Mouse (Mus musculus): ENCODE data around the gene Ckb. TPM values are rescaled to one million over a fixed set of nuclear protein-coding genes. Genes with fewer than 3 reads are reported as not detected.
"Not testable (repeated sequence)": the region's sequence is repeated elsewhere in the genome, so short reads cannot be mapped to it uniquely, and the experiment has no call there.

Gene Ckb
- polyA plus RNA-seq, 1 experiment from 2014 or later: 41.9 TPM

- H3K4me3 ChIP-seq (replicated peaks): 0 out of 2 replicates have a peak overlapping the region, but pooled peaks have one; percentile 15
These were observed 3.7 kb downstream of the Ckb start for GRCm38 (mm10) chr12:111668457-111668912.

GRCm38 (mm10) chr12:111667421-111667820 lies 4.7 kb downstream of the Ckb start:
- H3K4me1 ChIP-seq (replicated peaks): peaks cover 40% of the 10 kb centered on the region
- H3K36me3 ChIP-seq (replicated peaks): no peaks in the 10 kb centered on the region
- no peak overlapping the region for H3K4me3 ChIP-seq (replicated peaks)
- no peaks in the 10 kb centered on the region for H3K9me3 ChIP-seq (replicated peaks)
- no peak overlapping the region for H3K27ac ChIP-seq (replicated peaks)
- 77% methylated on average over 5 of the region's 5 CpGs for WGBS (ENCODE audit: insufficient replicate concordance)
- H3K9ac ChIP-seq: no peak overlapping the region
- peaks cover 47% of the 10 kb centered on the region for H3K27me3 ChIP-seq
- no peak for ATAC-seq (ENCODE audit: insufficient read depth)
- no peak overlapping the region for H3K4me2 ChIP-seq

More at GRCm38 (mm10) chr12:111668457-111668912, 3.7 kb downstream of the Ckb start:
- Histone ChIP-seq H3K27me3 (peaks cover 58% of the 10 kb centered on the region), H3K27ac (replicated peaks) (peak overlapping the region; percentile 21), H3K9ac (0 out of 2 replicates have a peak overlapping the region, but pooled peaks have one; percentile 7), H3K4me1 (replicated peaks) (peaks cover 42% of the 10 kb centered on the region), H3K36me3 (replicated peaks) (no peaks in the 10 kb centered on the region), H3K9me3 (replicated peaks) (no peaks in the 10 kb centered on the region), H3K4me2 (peak overlapping the region; percentile 56)
- ATAC-seq (ENCODE audit: insufficient read depth): peak; percentile 57
- whole genome bisulfite sequencing (ENCODE audit: insufficient replicate concordance): under 1% methylated on average over 8 of the region's 8 CpGs

DNA sequence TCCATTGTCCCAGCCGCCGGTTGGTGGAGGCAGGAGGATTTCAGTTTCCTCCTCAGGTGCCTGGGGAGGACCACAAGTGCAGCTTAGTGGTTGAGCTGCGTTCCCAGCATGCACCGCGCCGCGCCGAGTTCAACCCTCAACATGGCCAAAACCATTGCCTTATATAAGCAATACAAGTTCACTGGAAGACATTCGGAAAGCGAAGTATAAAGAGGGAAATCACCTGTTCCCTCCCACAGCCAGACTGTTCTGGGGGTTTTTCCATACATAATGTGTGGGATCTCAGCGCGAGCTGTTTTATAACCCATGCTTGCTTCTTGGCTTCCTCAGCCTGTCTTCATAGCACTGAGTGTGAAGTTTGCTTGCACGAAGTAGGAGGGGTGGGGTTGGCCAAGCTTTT lies 5.8 kb downstream of the Ckb start:
- Histone ChIP-seq H3K27me3 (peaks cover 37% of the 10 kb centered on the region), H3K4me1 (replicated peaks) (peaks cover 30% of the 10 kb centered on the region), H3K9me3 (replicated peaks) (no peaks in the 10 kb centered on the region), H3K4me2 (no peak overlapping the region), H3K36me3 (replicated peaks) (no peaks in the 10 kb centered on the region), H3K27ac (replicated peaks) (no peak overlapping the region), H3K4me3 (replicated peaks) (no peak overlapping the region), H3K9ac (no peak overlapping the region)
- no peak for ATAC-seq (ENCODE audit: insufficient read depth)
- 77% methylated on average over 13 of the region's 13 CpGs for WGBS (ENCODE audit: insufficient replicate concordance)

GRCm38 (mm10) chr12:111665041-111665880 lies 6.9 kb downstream of the Ckb start:
- WGBS (ENCODE audit: insufficient replicate concordance): 76% methylated on average over 13 of the region's 13 CpGs
- Histone ChIP-seq H3K27me3 (peaks cover 25% of the 10 kb centered on the region), H3K27ac (replicated peaks) (no peak overlapping the region), H3K36me3 (replicated peaks) (no peaks in the 10 kb centered on the region; the same call in 1 of the 2 replicates), H3K4me3 (replicated peaks) (no peak overlapping the region), H3K4me1 (replicated peaks) (peaks cover 18% of the 10 kb centered on the region), H3K4me2 (no peak overlapping the region), H3K9ac (no peak overlapping the region), H3K9me3 (replicated peaks) (no peaks in the 10 kb centered on the region)
- no peak for ATAC-seq (ENCODE audit: insufficient read depth)

DNA sequence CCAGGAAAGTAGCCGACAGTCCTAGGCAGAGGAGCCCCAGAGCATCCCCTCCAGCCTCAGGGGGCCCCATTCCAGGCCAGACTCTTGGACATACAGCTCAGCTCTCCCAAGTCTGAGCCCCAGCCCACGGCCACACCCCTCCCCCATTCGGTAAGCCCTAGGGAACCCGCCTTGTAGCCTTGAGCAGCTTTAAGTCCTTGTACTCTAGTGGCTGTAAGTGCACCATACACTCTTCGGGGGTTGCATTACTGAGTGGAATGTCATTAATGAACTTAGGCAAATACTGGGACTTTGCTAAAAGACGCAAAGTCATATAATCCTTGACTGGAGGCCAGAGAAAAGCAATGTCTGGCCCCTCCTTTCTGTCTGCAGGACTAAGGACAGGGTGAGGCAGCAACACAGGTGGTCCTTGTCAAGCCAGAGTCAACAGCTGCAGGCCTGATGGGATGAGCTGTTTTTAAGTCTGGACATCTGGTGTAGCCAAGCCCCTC lies 7.9 kb downstream of the Ckb start:
- Histone ChIP-seq H3K36me3 (replicated peaks) (no peaks in the 10 kb centered on the region; the same call in 1 of the 2 replicates), H3K27me3 (peaks cover 15% of the 10 kb centered on the region), H3K27ac (replicated peaks) (no peak overlapping the region), H3K4me3 (replicated peaks) (no peak overlapping the region), H3K4me2 (no peak overlapping the region), H3K4me1 (replicated peaks) (peaks cover 10% of the 10 kb centered on the region), H3K9me3 (replicated peaks) (no peaks in the 10 kb centered on the region), H3K9ac (no peak overlapping the region)
- no peak for ATAC-seq (ENCODE audit: insufficient read depth)
- 64% methylated on average over 6 of the region's 6 CpGs for WGBS (ENCODE audit: insufficient replicate concordance)

DNA sequence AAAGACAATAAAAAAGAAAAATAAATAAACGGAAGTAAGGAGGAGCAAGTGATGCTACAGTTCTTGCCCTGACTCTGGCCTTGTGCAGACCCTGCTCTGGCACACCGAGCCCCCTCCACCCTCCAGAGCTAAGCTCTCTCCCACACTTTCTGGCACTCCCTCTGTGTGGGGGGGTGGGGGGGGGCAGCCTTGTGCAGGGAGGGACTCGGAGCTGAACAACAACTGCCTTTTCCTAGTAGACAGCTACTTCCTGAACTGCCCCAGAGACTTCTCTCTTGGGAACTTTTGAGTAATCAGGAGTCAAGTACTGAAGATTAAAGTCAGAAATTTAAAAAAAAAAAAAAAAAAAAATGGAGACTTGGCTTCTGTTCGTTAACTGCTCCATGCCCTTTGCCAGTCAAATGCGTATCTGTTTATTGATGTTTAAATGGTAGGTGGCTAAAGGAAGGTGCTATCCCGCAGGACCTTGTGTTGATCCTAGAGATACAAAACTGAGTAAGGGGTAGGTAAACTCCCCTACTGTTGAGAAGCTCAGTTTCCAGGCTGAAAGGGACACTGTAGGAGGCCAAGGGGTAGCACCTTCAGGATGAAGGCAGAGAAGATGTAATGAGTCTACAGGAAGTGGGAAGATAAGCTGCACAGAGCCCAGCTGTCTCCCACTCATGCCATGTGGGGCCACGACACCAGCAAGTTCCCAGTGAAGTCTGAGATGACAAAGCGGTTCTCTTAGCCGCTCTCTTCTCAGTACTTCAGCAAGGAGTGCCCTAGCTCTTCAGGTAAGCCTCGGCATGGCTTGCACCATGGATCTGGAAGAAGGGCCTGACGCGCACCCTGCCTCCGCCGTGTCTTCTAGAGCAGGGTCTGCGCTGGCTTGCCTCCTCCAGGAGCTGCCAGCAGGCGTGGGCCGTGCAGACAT lies 8.7 kb downstream of the Ckb start:
- Histone ChIP-seq H3K4me2 (no peak overlapping the region), H3K36me3 (replicated peaks) (peaks cover 3% of the 10 kb centered on the region; the same call in 1 of the 2 replicates), H3K27me3 (peaks cover 8% of the 10 kb centered on the region; the same call in 1 of the 2 replicates), H3K27ac (replicated peaks) (no peak overlapping the region), H3K9me3 (replicated peaks) (no peaks in the 10 kb centered on the region), H3K4me3 (replicated peaks) (no peak overlapping the region), H3K4me1 (replicated peaks) (peaks cover 3% of the 10 kb centered on the region), H3K9ac (no peak overlapping the region)
- 62% methylated on average over 17 of the region's 17 CpGs for WGBS (ENCODE audit: insufficient replicate concordance)
- ATAC-seq (ENCODE audit: insufficient read depth): no peak

- not testable (repeated sequence) for H3K27ac ChIP-seq (replicated peaks); H3K4me2 ChIP-seq; H3K27me3 ChIP-seq; H3K4me3 ChIP-seq (replicated peaks); H3K9me3 ChIP-seq (replicated peaks); ATAC-seq (ENCODE audit: insufficient read depth); H3K4me1 ChIP-seq (replicated peaks); H3K9ac ChIP-seq
- peaks cover 15% of the 10 kb centered on the region for H3K36me3 ChIP-seq (replicated peaks)
- 89% methylated on average over 11 of the region's 11 CpGs for WGBS (ENCODE audit: insufficient replicate concordance)
These were observed 10.6 kb downstream of the Ckb start for GRCm38 (mm10) chr12:111661554-111661953.

DNA sequence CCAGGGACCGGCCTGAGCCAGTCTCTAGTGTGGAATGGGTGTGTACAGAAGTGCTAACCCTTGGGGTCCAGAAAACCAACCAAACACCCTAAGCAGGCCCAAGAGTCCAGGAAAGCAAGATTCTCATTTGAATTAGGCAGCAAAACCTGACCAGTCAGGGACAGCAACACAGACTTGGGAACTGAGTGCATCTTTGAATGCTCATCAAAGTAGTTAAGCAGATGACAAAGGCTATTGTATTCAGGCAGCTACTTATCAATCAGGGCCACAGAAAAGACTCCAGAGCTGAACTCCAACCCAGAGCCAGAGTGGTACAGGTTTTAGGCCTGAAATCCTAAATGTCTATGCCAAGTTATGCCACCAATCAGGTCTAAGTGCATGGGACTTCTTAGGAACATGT lies 11.5 kb downstream of the Ckb start:
- no peak overlapping the region for H3K4me3 ChIP-seq (replicated peaks)
- H3K4me2 ChIP-seq: no peak overlapping the region
- no peaks in the 10 kb centered on the region for H3K27me3 ChIP-seq
- H3K27ac ChIP-seq (replicated peaks): no peak overlapping the region
- no peak overlapping the region for H3K9ac ChIP-seq
- no peaks in the 10 kb centered on the region for H3K9me3 ChIP-seq (replicated peaks)
- ATAC-seq (ENCODE audit: insufficient read depth): no peak
- peaks cover 2% of the 10 kb centered on the region; the same call in 1 of the 2 replicates for H3K4me1 ChIP-seq (replicated peaks)
- H3K36me3 ChIP-seq (replicated peaks): peaks cover 23% of the 10 kb centered on the region
- WGBS (ENCODE audit: insufficient replicate concordance): 97% methylated on average over 1 of the region's 1 CpGs

- H3K4me3 ChIP-seq (replicated peaks): no peak overlapping the region
- peaks cover 2% of the 10 kb centered on the region; the same call in 1 of the 2 replicates for H3K4me1 ChIP-seq (replicated peaks)
- H3K9ac ChIP-seq: no peak overlapping the region
- peaks cover 36% of the 10 kb centered on the region for H3K36me3 ChIP-seq (replicated peaks)
- no peaks in the 10 kb centered on the region for H3K27me3 ChIP-seq
- no peak for ATAC-seq (ENCODE audit: insufficient read depth)
- 88% methylated on average over 4 of the region's 4 CpGs for WGBS (ENCODE audit: insufficient replicate concordance)
- H3K4me2 ChIP-seq: no peak overlapping the region
- H3K27ac ChIP-seq (replicated peaks): no peak overlapping the region; the same call in 1 of the 2 replicates
- H3K9me3 ChIP-seq (replicated peaks): no peaks in the 10 kb centered on the region
These were observed 12.8 kb downstream of the Ckb start for GRCm38 (mm10) chr12:111659331-111659730.

DNA sequence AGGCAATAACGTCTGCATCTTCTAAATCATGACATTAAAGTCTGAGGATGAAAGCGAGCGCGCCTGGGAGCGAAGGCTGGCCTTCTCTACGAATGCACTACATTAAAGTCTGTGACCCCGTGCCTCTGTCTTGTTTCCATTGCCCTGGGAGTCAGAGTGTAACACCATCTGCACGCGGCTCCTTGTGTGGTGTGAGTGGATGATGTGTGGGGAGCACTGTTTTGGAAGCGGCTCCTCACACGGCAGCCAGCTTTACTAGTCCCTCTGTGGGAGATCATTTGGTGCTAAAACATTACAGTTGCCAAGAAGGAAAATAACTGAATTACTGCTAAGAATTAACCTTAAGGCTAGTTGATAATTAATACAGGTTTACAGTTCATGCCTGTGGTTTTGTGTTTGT lies 16.4 kb downstream of the Ckb start:
- WGBS (ENCODE audit: insufficient replicate concordance): 91% methylated on average over 11 of the region's 11 CpGs
- H3K27me3 ChIP-seq: no peaks in the 10 kb centered on the region
- H3K4me2 ChIP-seq: no peak overlapping the region
- no peak overlapping the region for H3K27ac ChIP-seq (replicated peaks)
- no peaks in the 10 kb centered on the region for H3K4me1 ChIP-seq (replicated peaks)
- H3K4me3 ChIP-seq (replicated peaks): no peak overlapping the region
- no peaks in the 10 kb centered on the region for H3K9me3 ChIP-seq (replicated peaks)
- ATAC-seq (ENCODE audit: insufficient read depth): no peak
- no peak overlapping the region for H3K9ac ChIP-seq
- H3K36me3 ChIP-seq (replicated peaks): peaks cover 64% of the 10 kb centered on the region

- no peaks in the 10 kb centered on the region for H3K27me3 ChIP-seq
- peaks cover 83% of the 10 kb centered on the region for H3K36me3 ChIP-seq (replicated peaks)
- no peak overlapping the region for H3K4me3 ChIP-seq (replicated peaks)
- H3K4me1 ChIP-seq (replicated peaks): no peaks in the 10 kb centered on the region
- no peak overlapping the region for H3K9ac ChIP-seq
- no peaks in the 10 kb centered on the region for H3K9me3 ChIP-seq (replicated peaks)
- no peak overlapping the region for H3K27ac ChIP-seq (replicated peaks)
- ATAC-seq (ENCODE audit: insufficient read depth): no peak
- WGBS (ENCODE audit: insufficient replicate concordance): 31% methylated on average over 3 of the region's 3 CpGs
- H3K4me2 ChIP-seq: no peak overlapping the region
These were observed 18.7 kb downstream of the Ckb start for GRCm38 (mm10) chr12:111653434-111653833.
